Mouse (Mus musculus): ENCODE data around the gene Peli3. TPM values are rescaled to one million over a fixed set of nuclear protein-coding genes. Genes with fewer than 3 reads are reported as not detected.
"Not testable (repeated sequence)": the region's sequence is repeated elsewhere in the genome, so short reads cannot be mapped to it uniquely, and the experiment has no call there.

Peli3 gene
- polyA plus RNA-seq, 1 experiment from 2014 or later, result 17.0 TPM

DNA sequence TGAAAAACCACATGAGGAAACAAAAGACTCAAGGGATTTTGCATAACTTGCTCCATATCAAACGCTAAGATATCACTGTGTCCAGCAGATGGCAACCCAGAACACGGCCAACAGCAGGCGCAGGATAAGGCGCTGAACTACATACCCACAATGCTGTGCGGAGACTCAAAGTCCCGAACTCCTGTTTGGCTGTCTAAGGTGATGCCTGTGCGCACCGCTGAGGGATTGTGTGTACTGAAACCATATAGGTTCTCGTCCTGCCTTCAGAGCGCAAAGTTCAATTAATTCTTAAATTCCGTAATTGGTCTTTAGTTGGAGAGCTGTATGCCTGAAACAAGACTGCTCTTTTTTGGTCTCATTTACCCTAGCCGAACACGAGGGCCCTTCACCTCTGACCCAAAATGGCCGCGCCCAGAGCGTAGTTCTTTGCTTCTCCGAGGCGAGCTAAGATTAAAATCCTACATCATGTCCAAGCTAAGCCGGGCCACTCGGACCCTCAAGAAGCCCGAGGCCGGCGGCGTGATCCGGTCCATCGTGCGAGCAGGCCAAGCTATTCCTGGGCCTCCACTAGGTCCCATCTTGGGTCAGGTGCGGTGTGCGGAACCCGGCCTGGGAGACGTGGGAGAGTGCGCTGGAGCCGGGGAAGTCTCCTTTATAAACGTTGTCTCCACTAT lies 19.1 kb upstream of the Peli3 start, which contains the start of gene Mrpl11:
Mrpl11 (plus strand) TSS at position 220 of the 674 bp plus-strand sequence.
- H3K9me3 ChIP-seq (replicated peaks; ENCODE audit: control insufficient read depth, low read length, poor library complexity, severe bottlenecking), result no peaks in the 10 kb centered on the region
- H3K9ac ChIP-seq (ENCODE audit: low read depth, low read length), result peak within 1 kb of the TSS; percentile 86
- ATAC-seq, result peak; percentile 98
- peak within 1 kb of the TSS; percentile 89 for H3K27ac ChIP-seq (ENCODE audit: low read length)
- H3K36me3 ChIP-seq (ENCODE audit: control insufficient read depth, insufficient read depth, low read length), result peaks cover 11% of the 10 kb centered on the region
- peak within 1 kb of the TSS; percentile 70 for H3K4me2 ChIP-seq (ENCODE audit: low read length)
- H3K4me1 ChIP-seq (ENCODE audit: control insufficient read depth, insufficient read depth, low read length), result peaks cover 8% of the 10 kb centered on the region
- peak within 1 kb of the TSS; percentile 85 for H3K4me3 ChIP-seq (ENCODE audit: low read depth, low read length)
- no peaks in the 10 kb centered on the region for H3K27me3 ChIP-seq (ENCODE audit: control insufficient read depth, insufficient read depth, low read depth, low read length)
- WGBS, result under 1% methylated on average over 34 of the region's 34 CpGs

DNA sequence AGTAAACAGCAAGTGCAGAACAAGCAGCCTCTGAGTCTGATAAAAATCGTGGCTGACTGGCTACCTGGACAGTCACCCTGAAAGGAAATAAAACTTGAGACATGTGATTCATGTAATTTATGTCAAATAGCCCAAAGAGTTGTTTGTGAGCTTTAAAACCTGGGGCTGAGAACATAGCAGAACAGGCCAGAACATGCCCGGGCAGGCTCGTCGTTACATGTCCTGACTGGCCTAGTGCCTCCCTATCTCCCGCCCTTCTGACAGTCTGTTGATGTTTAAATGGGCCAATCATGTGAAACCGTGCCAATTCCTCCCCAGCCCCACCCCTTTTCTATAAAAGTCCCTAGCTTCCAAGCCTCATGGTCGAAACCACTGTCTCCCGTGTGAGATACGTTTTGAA lies 5.7 kb upstream of the Peli3 start:
- H3K27me3 ChIP-seq (ENCODE audit: control insufficient read depth, insufficient read depth, low read depth, low read length); H3K4me1 ChIP-seq (ENCODE audit: control insufficient read depth, insufficient read depth, low read length); H3K36me3 ChIP-seq (ENCODE audit: control insufficient read depth, insufficient read depth, low read length); H3K9me3 ChIP-seq (replicated peaks; ENCODE audit: control insufficient read depth, low read length, poor library complexity, severe bottlenecking); ATAC-seq; H3K4me2 ChIP-seq (ENCODE audit: low read length); H3K4me3 ChIP-seq (ENCODE audit: low read depth, low read length); H3K27ac ChIP-seq (ENCODE audit: low read length); H3K9ac ChIP-seq (ENCODE audit: low read depth, low read length): not testable (repeated sequence)
- 88% methylated on average over 9 of the region's 9 CpGs for WGBS

DNA sequence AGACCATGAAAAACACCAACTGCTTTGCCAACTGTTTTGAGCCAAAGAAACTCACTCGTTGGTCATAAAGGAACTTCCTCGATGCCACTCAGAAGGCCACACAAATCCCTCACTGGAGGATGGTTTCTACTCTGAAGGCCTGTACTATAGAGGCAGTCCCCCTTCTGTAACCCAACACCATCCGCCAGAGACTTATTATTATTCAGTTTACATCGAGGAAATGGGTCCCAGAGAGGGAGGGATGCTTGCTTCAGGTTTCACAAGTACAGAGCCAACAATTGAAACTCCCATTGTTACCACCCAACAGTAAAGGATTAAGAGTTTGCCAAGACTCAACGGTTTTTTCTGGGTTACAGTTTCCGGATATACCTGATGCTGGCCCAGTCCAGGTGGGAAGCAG lies 2.6 kb upstream of the Peli3 start:
- H3K27me3 ChIP-seq (ENCODE audit: control insufficient read depth, insufficient read depth, low read depth, low read length), result no peaks in the 10 kb centered on the region
- no peak overlapping the region for H3K4me3 ChIP-seq (ENCODE audit: low read depth, low read length)
- no peak overlapping the region for H3K9ac ChIP-seq (ENCODE audit: low read depth, low read length)
- peaks cover 11% of the 10 kb centered on the region for H3K4me1 ChIP-seq (ENCODE audit: control insufficient read depth, insufficient read depth, low read length)
- ATAC-seq, result no peak
- H3K4me2 ChIP-seq (ENCODE audit: low read length), result no peak overlapping the region
- no peak overlapping the region for H3K27ac ChIP-seq (ENCODE audit: low read length)
- H3K9me3 ChIP-seq (replicated peaks; ENCODE audit: control insufficient read depth, low read length, poor library complexity, severe bottlenecking), result no peaks in the 10 kb centered on the region
- 47% methylated on average over 6 of the region's 6 CpGs for WGBS
- no peaks in the 10 kb centered on the region for H3K36me3 ChIP-seq (ENCODE audit: control insufficient read depth, insufficient read depth, low read length)

DNA sequence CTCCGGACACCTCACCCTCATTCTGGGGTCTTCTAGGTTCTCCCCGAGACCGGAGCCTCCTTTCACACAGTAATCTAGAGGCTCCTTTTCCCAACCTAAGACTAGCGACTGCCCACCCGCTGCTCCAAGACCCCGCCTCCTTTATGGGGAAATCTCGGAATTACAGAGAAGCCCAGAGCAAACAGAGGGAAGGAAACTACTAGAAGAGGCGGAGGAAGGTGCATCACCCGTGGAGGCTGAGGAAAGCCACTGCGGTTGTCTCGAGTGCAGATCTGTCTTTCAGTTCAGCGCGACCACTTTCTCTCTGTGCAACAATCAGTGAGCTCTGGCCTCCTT lies 294 bp upstream of the Peli3 start:
- no peaks in the 10 kb centered on the region for H3K9me3 ChIP-seq (replicated peaks; ENCODE audit: control insufficient read depth, low read length, poor library complexity, severe bottlenecking)
- peak overlapping the region; percentile 68 for H3K4me2 ChIP-seq (ENCODE audit: low read length)
- H3K27me3 ChIP-seq (ENCODE audit: control insufficient read depth, insufficient read depth, low read depth, low read length), result no peaks in the 10 kb centered on the region
- H3K36me3 ChIP-seq (ENCODE audit: control insufficient read depth, insufficient read depth, low read length), result no peaks in the 10 kb centered on the region
- peaks cover 11% of the 10 kb centered on the region for H3K4me1 ChIP-seq (ENCODE audit: control insufficient read depth, insufficient read depth, low read length)
- ATAC-seq, result peak; percentile 74
- H3K4me3 ChIP-seq (ENCODE audit: low read depth, low read length), result peak overlapping the region; percentile 70
- peak overlapping the region; percentile 82 for H3K27ac ChIP-seq (ENCODE audit: low read length)
- peak overlapping the region; percentile 83 for H3K9ac ChIP-seq (ENCODE audit: low read depth, low read length)
- WGBS, result 7% methylated on average over 13 of the region's 13 CpGs

DNA sequence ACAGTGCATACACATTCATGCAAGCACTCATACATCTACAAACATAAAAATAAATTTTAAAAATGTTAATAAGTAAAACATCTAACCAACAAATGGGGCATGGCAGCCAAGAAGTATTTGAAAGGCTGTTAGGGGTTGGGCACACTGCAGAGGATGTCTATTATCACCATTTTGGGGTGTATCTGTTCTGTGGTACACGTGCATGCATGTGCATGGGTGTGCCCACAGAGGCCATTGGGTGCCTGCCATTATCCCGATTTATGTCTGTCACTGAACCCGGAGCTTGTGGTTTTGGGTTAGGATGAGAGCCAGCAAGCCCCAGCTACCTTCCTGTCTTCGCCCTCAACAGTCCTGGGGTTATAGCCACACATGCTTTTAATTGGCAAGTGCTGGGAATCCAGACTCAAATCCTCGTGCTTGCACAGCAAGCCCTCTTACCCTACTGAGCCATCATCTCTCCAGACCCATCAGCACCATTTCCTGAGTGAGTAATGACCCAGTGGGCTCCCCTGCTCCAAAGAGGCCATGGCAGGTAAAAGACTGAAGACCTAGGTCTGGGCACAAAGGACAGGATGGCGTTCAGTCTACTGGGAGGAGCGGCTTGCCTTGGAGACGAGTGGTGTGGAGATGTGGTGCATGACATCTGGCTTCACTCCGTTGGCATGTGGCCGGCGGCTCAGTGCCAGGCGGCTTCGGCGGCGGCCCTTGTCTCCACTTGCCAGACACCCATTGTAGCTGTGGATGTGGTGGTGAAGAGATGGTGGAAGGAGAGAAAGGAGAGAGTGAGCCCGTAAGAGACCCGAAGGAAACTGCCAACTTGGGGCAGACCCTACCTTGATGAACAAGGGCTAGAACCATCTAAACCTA lies 5.2 kb downstream of the Peli3 start:
- H3K27ac ChIP-seq (ENCODE audit: low read length), result no peak overlapping the region
- H3K4me2 ChIP-seq (ENCODE audit: low read length), result no peak overlapping the region
- H3K9ac ChIP-seq (ENCODE audit: low read depth, low read length), result no peak overlapping the region
- WGBS, result 86% methylated on average over 17 of the region's 17 CpGs
- H3K27me3 ChIP-seq (ENCODE audit: control insufficient read depth, insufficient read depth, low read depth, low read length), result no peaks in the 10 kb centered on the region
- H3K4me1 ChIP-seq (ENCODE audit: control insufficient read depth, insufficient read depth, low read length), result peaks cover 9% of the 10 kb centered on the region
- peaks cover 23% of the 10 kb centered on the region; the same call in 1 of the 2 replicates for H3K36me3 ChIP-seq (ENCODE audit: control insufficient read depth, insufficient read depth, low read length)
- H3K9me3 ChIP-seq (replicated peaks; ENCODE audit: control insufficient read depth, low read length, poor library complexity, severe bottlenecking), result no peaks in the 10 kb centered on the region
- no peak overlapping the region for H3K4me3 ChIP-seq (ENCODE audit: low read depth, low read length)
- ATAC-seq, result no peak

DNA sequence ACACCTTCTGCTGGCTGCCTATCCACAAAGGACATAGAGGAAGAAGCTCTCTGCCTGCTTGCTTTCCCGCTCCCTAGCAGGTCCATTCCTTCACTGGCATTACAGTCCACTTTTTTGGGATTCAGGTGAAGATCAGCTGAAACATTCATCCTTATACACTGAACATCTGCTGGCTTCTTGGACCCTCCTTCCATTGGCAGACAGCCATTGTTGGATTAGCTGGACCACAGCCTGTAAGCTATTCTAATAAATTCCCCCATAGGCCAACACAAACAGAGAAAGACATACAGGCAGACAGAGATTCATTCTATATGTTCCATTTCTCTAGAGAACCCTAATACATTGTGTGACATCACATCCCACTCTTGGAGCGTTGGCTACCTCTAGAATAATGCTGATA lies 6.0 kb downstream of the Peli3 start:
- no peak overlapping the region for H3K27ac ChIP-seq (ENCODE audit: low read length)
- WGBS, result 84% methylated on average over 2 of the region's 2 CpGs
- H3K4me2 ChIP-seq (ENCODE audit: low read length), result no peak overlapping the region
- no peak overlapping the region for H3K9ac ChIP-seq (ENCODE audit: low read depth, low read length)
- peaks cover 29% of the 10 kb centered on the region; the same call in 1 of the 2 replicates for H3K36me3 ChIP-seq (ENCODE audit: control insufficient read depth, insufficient read depth, low read length)
- H3K9me3 ChIP-seq (replicated peaks; ENCODE audit: control insufficient read depth, low read length, poor library complexity, severe bottlenecking), result no peaks in the 10 kb centered on the region
- H3K4me3 ChIP-seq (ENCODE audit: low read depth, low read length), result no peak overlapping the region
- ATAC-seq, result no peak
- peaks cover 5% of the 10 kb centered on the region for H3K4me1 ChIP-seq (ENCODE audit: control insufficient read depth, insufficient read depth, low read length)
- H3K27me3 ChIP-seq (ENCODE audit: control insufficient read depth, insufficient read depth, low read depth, low read length), result no peaks in the 10 kb centered on the region

DNA sequence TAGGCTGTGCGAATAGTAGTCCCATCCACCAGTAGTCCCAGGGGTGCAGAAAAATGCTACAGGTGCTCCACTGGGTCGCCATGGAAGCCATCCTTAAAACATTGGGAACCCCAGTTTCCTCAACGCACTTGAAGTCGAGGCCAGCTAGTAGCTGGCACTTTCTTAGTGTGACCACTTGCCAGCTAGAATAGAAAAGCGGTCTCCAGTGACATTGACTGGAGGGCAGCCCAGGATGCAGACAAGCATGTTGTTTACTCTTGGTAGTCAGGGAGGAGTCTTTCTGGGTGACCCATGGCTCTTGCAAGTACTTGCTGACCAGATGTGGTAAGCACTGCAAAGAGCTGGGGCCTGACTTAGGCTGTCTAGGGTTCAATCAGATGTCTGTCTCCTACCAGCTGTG lies 14.1 kb downstream of the Peli3 start:
- peak overlapping the region; percentile 73 for H3K4me3 ChIP-seq (ENCODE audit: low read depth, low read length)
- ATAC-seq, result peak; percentile 3; the same call in 1 of the 2 replicates
- peak overlapping the region; percentile 66 for H3K27ac ChIP-seq (ENCODE audit: low read length)
- peaks cover 7% of the 10 kb centered on the region; the same call in 1 of the 2 replicates for H3K36me3 ChIP-seq (ENCODE audit: control insufficient read depth, insufficient read depth, low read length)
- H3K9me3 ChIP-seq (replicated peaks; ENCODE audit: control insufficient read depth, low read length, poor library complexity, severe bottlenecking), result no peaks in the 10 kb centered on the region
- WGBS, result 60% methylated on average over 5 of the region's 5 CpGs
- no peaks in the 10 kb centered on the region for H3K27me3 ChIP-seq (ENCODE audit: control insufficient read depth, insufficient read depth, low read depth, low read length)
- H3K4me1 ChIP-seq (ENCODE audit: control insufficient read depth, insufficient read depth, low read length), result peaks cover 19% of the 10 kb centered on the region
- peak overlapping the region; percentile 59; the same call in 1 of the 2 replicates for H3K9ac ChIP-seq (ENCODE audit: low read depth, low read length)
- peak overlapping the region; percentile 77 for H3K4me2 ChIP-seq (ENCODE audit: low read length)

DNA sequence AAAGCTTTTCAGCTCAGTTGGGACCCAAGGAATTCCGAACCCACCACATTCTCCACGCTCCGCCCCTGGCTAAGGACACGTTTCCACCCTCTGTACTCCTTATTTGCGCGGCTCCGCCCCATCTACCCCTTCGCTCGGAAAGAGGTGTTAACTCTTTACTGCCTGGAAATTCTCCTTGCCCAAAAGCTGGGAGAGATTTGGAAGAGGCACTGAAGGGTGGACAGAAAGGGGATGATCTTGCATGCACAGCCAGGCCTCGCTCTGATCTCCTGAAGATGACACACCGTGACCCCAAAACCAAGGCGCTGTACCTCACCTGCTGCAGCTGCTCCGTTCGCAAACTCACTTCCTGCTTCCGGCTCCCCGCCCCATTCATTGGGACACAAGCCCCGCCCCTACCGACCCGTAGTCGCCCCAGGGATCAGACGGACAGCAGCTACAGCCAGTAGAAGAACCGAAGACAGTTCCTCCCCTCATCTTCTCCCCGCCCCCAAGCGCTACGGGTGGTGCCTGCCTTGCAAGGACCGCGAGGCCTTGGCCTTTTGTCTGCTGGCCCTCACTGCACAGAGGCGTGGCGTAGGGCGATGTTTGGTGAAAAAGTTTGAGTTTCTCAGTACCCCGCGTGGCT lies 14.9 kb downstream of the Peli3 start, which contains the start of gene Dpp3:
Dpp3 (minus strand) TSS at position 384 of the 628 bp plus-strand sequence.
- H3K9ac ChIP-seq (ENCODE audit: low read depth, low read length), result peak within 1 kb of the TSS; percentile 59
- ATAC-seq, result peak; percentile 97
- no peaks in the 10 kb centered on the region for H3K9me3 ChIP-seq (replicated peaks; ENCODE audit: control insufficient read depth, low read length, poor library complexity, severe bottlenecking)
- H3K27ac ChIP-seq (ENCODE audit: low read length), result peak within 1 kb of the TSS; percentile 66
- no peaks in the 10 kb centered on the region for H3K27me3 ChIP-seq (ENCODE audit: control insufficient read depth, insufficient read depth, low read depth, low read length)
- peak within 1 kb of the TSS; percentile 73 for H3K4me3 ChIP-seq (ENCODE audit: low read depth, low read length)
- H3K4me1 ChIP-seq (ENCODE audit: control insufficient read depth, insufficient read depth, low read length), result peaks cover 19% of the 10 kb centered on the region
- peaks cover 11% of the 10 kb centered on the region; the same call in 1 of the 2 replicates for H3K36me3 ChIP-seq (ENCODE audit: control insufficient read depth, insufficient read depth, low read length)
- peak within 1 kb of the TSS; percentile 77 for H3K4me2 ChIP-seq (ENCODE audit: low read length)
- 0% methylated on average over 32 of the region's 32 CpGs for WGBS

All from midbrain, embryonic 16.5 days (tissue).